ENCODE assay signal across 9 mouse cellular contexts in the genomic region with DNA sequence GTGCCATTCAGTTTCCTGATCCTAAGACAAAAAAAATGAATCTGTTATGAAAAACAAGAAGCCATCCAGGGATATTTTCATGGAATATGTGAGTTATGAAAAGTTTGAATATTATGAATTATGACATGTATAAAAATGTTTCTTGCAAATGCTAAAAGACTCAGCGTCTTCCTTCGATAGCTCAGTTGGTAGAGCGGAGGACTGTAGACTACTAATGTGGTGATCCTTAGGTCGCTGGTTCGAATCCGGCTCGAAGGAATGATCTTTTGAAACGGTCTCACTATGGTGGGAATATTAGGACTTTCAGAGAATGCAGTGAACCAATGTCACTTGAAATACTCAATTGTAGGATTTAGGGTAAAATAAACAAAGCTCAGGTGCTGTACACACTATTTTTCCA. TPM values are rescaled to one million over a fixed set of nuclear protein-coding genes. Genes with fewer than 3 reads are reported as not detected.
DNase-seq lines count a peak whose midpoint lies in the region; ATAC-seq lines count a peak whose summit lies in the region.
"Had no signal": no experiment of that assay in that cellular context is flagged by ENCODE, and none has a peak within 500 bp of the region (broad histone marks: within the 10 kb centered on the region; RNA-seq: fewer than 3 reads in every experiment).

No protein-coding gene starts in this region.

- peak overlapping the region; percentile 20; the same call in 1 of the 2 replicates for H3K9ac ChIP-seq in liver, embryonic 11.5 days (ENCODE audit: low read depth, low read length)

- ATAC-seq in liver, embryonic 11.5 days (replicated peaks; ENCODE audit: low FRiP score), result peak; percentile 46

- H3K4me1 ChIP-seq in liver, embryonic 11.5 days (replicated peaks; ENCODE audit: control insufficient read depth, insufficient read depth, low read length), result peaks cover 17% of the 10 kb centered on the region

- peak overlapping the region; percentile 90 for H3K4me2 ChIP-seq in liver, embryonic 11.5 days

- H3K27ac ChIP-seq in liver, embryonic 11.5 days (ENCODE audit: low read depth, low read length), result no peak overlapping the region

- DNase-seq in adrenal gland, adult 2 months, result peak; percentile 60
- no peak for DNase-seq in adrenal gland, postnatal 10 days
- peak; percentile 51 to 56 for DNase-seq in left cerebral cortex, adult 18-20 months (ENCODE audit: low spot score in 2 of 2)
- DNase-seq in left cerebral cortex, adult 11 months (ENCODE audit: low spot score), result no peak
- DNase-seq in adrenal gland, postnatal 25 days, result peak; percentile 47
- DNase-seq in liver, embryonic 11.5 days (ENCODE audit: low spot score), result no peak
- no peak for DNase-seq in spleen, adult 18-20 months
- DNase-seq in thymus, postnatal 36 days, result no peak

- peak overlapping the region; percentile 48 for H3K4me3 ChIP-seq in liver, embryonic 11.5 days (ENCODE audit: low read depth, low read length)

- 5% methylated on average over 8 of the region's 8 CpGs for WGBS in liver, embryonic 11.5 days

- H3K36me3 ChIP-seq in liver, embryonic 11.5 days (ENCODE audit: control insufficient read depth, insufficient read depth, low read length), result peaks cover 8% of the 10 kb centered on the region

- no peaks in the 10 kb centered on the region for H3K9me3 ChIP-seq in liver, embryonic 11.5 days (ENCODE audit: control insufficient read depth, low read length)

- no peaks in the 10 kb centered on the region for H3K27me3 ChIP-seq in liver, embryonic 11.5 days (replicated peaks; ENCODE audit: control insufficient read depth, insufficient read depth, low read length)

RNA-seq across cellular contexts. Expression of gene Abt1, which starts 2.7 kb away (rescaled TPM):
- total RNA-seq in adrenal gland, adult 2 months (2021), result 1 to 10 TPM; 7.0 to 8.5 TPM
- polyA plus RNA-seq in adrenal gland, adult 2 months (2012; rRNA removed), result 1.1 TPM in 2 replicates
- total RNA-seq in adrenal gland, postnatal 10 days (2021), result 1 to 10 TPM; 6.1 to 7.1 TPM
- 1 to 10 TPM; 9.0 to 9.5 TPM for total RNA-seq in left cerebral cortex, adult 18-20 months (2021)
- 6.4 and 6.9 TPM in 2 replicates for total RNA-seq in adrenal gland, postnatal 25 days (2021)
- 13.1 and 13.4 TPM in 2 replicates for polyA plus RNA-seq in liver, embryonic 11.5 days (2014; fragmentation: Nextera tagmentation; extraction: Ambion mirVana)

RNA-seq across cellular contexts. Expression of gene Btn1a1, which starts 39.4 kb away (rescaled TPM):
- not detected for total RNA-seq in adrenal gland, adult 2 months (2021)
- not detected in 2 replicates for polyA plus RNA-seq in adrenal gland, adult 2 months (2012; rRNA removed)
- total RNA-seq in adrenal gland, postnatal 10 days (2021), result under 1 TPM in 1 of 2 experiments, not detected in 1; 0.55 TPM
- total RNA-seq in left cerebral cortex, adult 18-20 months (2021), result not detected
- not detected in 2 replicates for total RNA-seq in adrenal gland, postnatal 25 days (2021)
- polyA plus RNA-seq in liver, embryonic 11.5 days (2014; fragmentation: Nextera tagmentation; extraction: Ambion mirVana), result 1.8 and 2.2 TPM in 2 replicates
- total RNA-seq: layer of hippocampus, postnatal 25 days had no signal

RNA-seq across cellular contexts. Expression of gene Zfp322a, which starts 57.3 kb away (rescaled TPM):
- total RNA-seq in adrenal gland, adult 2 months (2021), result 10 to 100 TPM; 16.3 to 20.7 TPM
- polyA plus RNA-seq in adrenal gland, adult 2 months (2012; rRNA removed), result 0.40 and 0.53 TPM in 2 replicates
- total RNA-seq in adrenal gland, postnatal 10 days (2021), result 10 to 100 TPM; 18.9 to 26.9 TPM
- total RNA-seq in left cerebral cortex, adult 18-20 months (2021), result 10 to 100 TPM; 29.5 to 31.7 TPM
- 19.7 and 30.1 TPM in 2 replicates for total RNA-seq in adrenal gland, postnatal 25 days (2021)
- 36.4 and 37.0 TPM in 2 replicates for polyA plus RNA-seq in liver, embryonic 11.5 days (2014; fragmentation: Nextera tagmentation; extraction: Ambion mirVana)

Comparison
In these comparisons a context has a peak if more than half of its experiments do, and no peak if none do; other contexts are left out.
1. DNase-seq: peak in adrenal gland, adult 2 months (single experiment), left cerebral cortex, adult 18-20 months (2 of 2) and adrenal gland, postnatal 25 days (single experiment); none in adrenal gland, postnatal 10 days (single experiment), left cerebral cortex, adult 11 months (single experiment), liver, embryonic 11.5 days (single experiment), spleen, adult 18-20 months (0 of 2) and thymus, postnatal 36 days (0 of 2).